Mouse (Mus musculus): ENCODE results near the gene Efcab2. TPM values are rescaled to one million over a fixed set of nuclear protein-coding genes. Genes with fewer than 3 reads are reported as not detected.

The Efcab2 gene
- polyA plus RNA-seq (2011; ENCODE audit: insufficient read depth, insufficient read length, low replicate concordance, missing spikeins), result 2.1 and 4.9 TPM in 2 replicates

- H3K4me1 ChIP-seq (ENCODE audit: control insufficient read depth, insufficient read depth, low read length), result peaks cover 2% of the 10 kb centered on the region; the same call in 1 of the 2 replicates
- TF ChIP-seq POLR2A (IDR thresholded peaks at IDR 0.05; ENCODE audit: borderline replicate concordance, control insufficient read depth, low read depth, low read length) (peak; percentile 96), CTCF (IDR thresholded peaks at IDR 0.05; ENCODE audit: control insufficient read depth, insufficient read depth, low read length) (peak; percentile 41; the same call in 1 of the 2 replicates)
- H3K27ac ChIP-seq (ENCODE audit: control insufficient read depth, insufficient read depth, low read depth, low read length, poor library complexity), result peak within 1 kb of the TSS; percentile 100
- peak within 1 kb of the TSS; percentile 85 for H3K4me3 ChIP-seq (replicated peaks; ENCODE audit: control insufficient read depth, low read depth, low read length)
- under 1% methylated on average over 69 of the region's 70 CpGs for WGBS
These were observed at the start of gene Efcab2 for GRCm38 (mm10) chr1:178405951-178406711. Gene Efcab2, plus strand, starts transcription at chr1:178406085.

GRCm38 (mm10) chr1:178357776-178358710, 47.8 kb upstream of the Efcab2 start:
- 79% methylated on average over 12 of the region's 12 CpGs for WGBS
- Histone ChIP-seq H3K4me3 (replicated peaks; ENCODE audit: control insufficient read depth, low read depth, low read length) (no peak overlapping the region), H3K4me1 (ENCODE audit: control insufficient read depth, insufficient read depth, low read length) (no peaks in the 10 kb centered on the region), H3K27ac (ENCODE audit: control insufficient read depth, insufficient read depth, low read depth, low read length, poor library complexity) (no peak overlapping the region)
- no peak for TF ChIP-seq POLR2A (IDR thresholded peaks at IDR 0.05; ENCODE audit: borderline replicate concordance, control insufficient read depth, low read depth, low read length)
- TF ChIP-seq CTCF (IDR thresholded peaks at IDR 0.05; ENCODE audit: control insufficient read depth, insufficient read depth, low read length), result no peak

- Histone ChIP-seq H3K4me3 (replicated peaks; ENCODE audit: control insufficient read depth, low read depth, low read length) (no peak overlapping the region), H3K27ac (ENCODE audit: control insufficient read depth, insufficient read depth, low read depth, low read length, poor library complexity) (no peak overlapping the region), H3K4me1 (ENCODE audit: control insufficient read depth, insufficient read depth, low read length) (no peaks in the 10 kb centered on the region)
- WGBS, result 85% methylated on average over 11 of the region's 11 CpGs
- TF ChIP-seq CTCF (IDR thresholded peaks at IDR 0.05; ENCODE audit: control insufficient read depth, insufficient read depth, low read length) (no peak), POLR2A (IDR thresholded peaks at IDR 0.05; ENCODE audit: borderline replicate concordance, control insufficient read depth, low read depth, low read length) (no peak)
These were observed 45.6 kb upstream of the Efcab2 start for GRCm38 (mm10) chr1:178360264-178360663.

- no peak overlapping the region for H3K4me3 ChIP-seq (replicated peaks; ENCODE audit: control insufficient read depth, low read depth, low read length)
- 57% methylated on average over 2 of the region's 2 CpGs for WGBS
- no peak for TF ChIP-seq CTCF (IDR thresholded peaks at IDR 0.05; ENCODE audit: control insufficient read depth, insufficient read depth, low read length)
- H3K27ac ChIP-seq (ENCODE audit: control insufficient read depth, insufficient read depth, low read depth, low read length, poor library complexity), result no peak overlapping the region
- no peaks in the 10 kb centered on the region for H3K4me1 ChIP-seq (ENCODE audit: control insufficient read depth, insufficient read depth, low read length)
These were observed 45.2 kb upstream of the Efcab2 start for GRCm38 (mm10) chr1:178360702-178361101.

- WGBS, result 91% methylated on average over 6 of the region's 6 CpGs
- TF ChIP-seq CTCF (IDR thresholded peaks at IDR 0.05; ENCODE audit: control insufficient read depth, insufficient read depth, low read length), result no peak
- TF ChIP-seq POLR2A (IDR thresholded peaks at IDR 0.05; ENCODE audit: borderline replicate concordance, control insufficient read depth, low read depth, low read length), result no peak
- H3K4me1 ChIP-seq (ENCODE audit: control insufficient read depth, insufficient read depth, low read length), result no peaks in the 10 kb centered on the region
These were observed 40.7 kb upstream of the Efcab2 start for GRCm38 (mm10) chr1:178365171-178365570.

GRCm38 (mm10) chr1:178368121-178368520, 37.8 kb upstream of the Efcab2 start:
- WGBS, result 88% methylated on average over 6 of the region's 6 CpGs
- H3K4me1 ChIP-seq (ENCODE audit: control insufficient read depth, insufficient read depth, low read length), result no peaks in the 10 kb centered on the region; the same call in 1 of the 2 replicates
- TF ChIP-seq CTCF (IDR thresholded peaks at IDR 0.05; ENCODE audit: control insufficient read depth, insufficient read depth, low read length) (no peak), POLR2A (IDR thresholded peaks at IDR 0.05; ENCODE audit: borderline replicate concordance, control insufficient read depth, low read depth, low read length) (no peak)
- H3K4me3 ChIP-seq (replicated peaks; ENCODE audit: control insufficient read depth, low read depth, low read length), result no peak overlapping the region
- H3K27ac ChIP-seq (ENCODE audit: control insufficient read depth, insufficient read depth, low read depth, low read length, poor library complexity), result no peak overlapping the region

More at GRCm38 (mm10) chr1:178365171-178365570, 40.7 kb upstream of the Efcab2 start:
- H3K27ac ChIP-seq (ENCODE audit: control insufficient read depth, insufficient read depth, low read depth, low read length, poor library complexity), result no peak overlapping the region
- H3K4me3 ChIP-seq (replicated peaks; ENCODE audit: control insufficient read depth, low read depth, low read length), result no peak overlapping the region

- Histone ChIP-seq H3K4me3 (replicated peaks; ENCODE audit: control insufficient read depth, low read depth, low read length) (peak overlapping the region; percentile 71), H3K27ac (ENCODE audit: control insufficient read depth, insufficient read depth, low read depth, low read length, poor library complexity) (peak overlapping the region; percentile 86), H3K4me1 (ENCODE audit: control insufficient read depth, insufficient read depth, low read length) (no peaks in the 10 kb centered on the region; the same call in 1 of the 2 replicates)
- TF ChIP-seq CTCF (IDR thresholded peaks at IDR 0.05; ENCODE audit: control insufficient read depth, insufficient read depth, low read length) (no peak), POLR2A (IDR thresholded peaks at IDR 0.05; ENCODE audit: borderline replicate concordance, control insufficient read depth, low read depth, low read length) (peak; percentile 76)
- 4% methylated on average over 36 of the region's 36 CpGs for WGBS
These were observed 37.2 kb upstream of the Efcab2 start for GRCm38 (mm10) chr1:178368548-178369271.
